Mouse (Mus musculus) urinary bladder, postnatal 25 days (tissue): ENCODE data around the gene Fam205a1.
A peak's percentile ranks its signal among the peaks of the same experiment; 100 is the strongest.
"Not testable (repeated sequence)": the region's sequence is repeated elsewhere in the genome, so short reads cannot be mapped to it uniquely, and the experiment has no call there.

ENCODE experiments used
- DNase-seq: peaks from one replicate; pipeline ENCODE4 v3.0.0; 2022; ENCODE audit warnings: low spot score

The Fam205a1 gene

GRCm38 (mm10) chr4:42853788-42854187 lies at the start of gene Fam205a1:
Gene Fam205a1, minus strand, starts transcription at chr4:42853888.
- DNase-seq, result not testable (repeated sequence)

- DNase-seq, result no peak
These were observed 49.0 kb upstream of the Fam205a1 start for GRCm38 (mm10) chr4:42902730-42903129.

GRCm38 (mm10) chr4:42902174-42902573 lies 48.5 kb upstream of the Fam205a1 start:
- DNase-seq, result no peak

- DNase-seq, result no peak
These were observed 47.2 kb upstream of the Fam205a1 start for GRCm38 (mm10) chr4:42900878-42901277.

- no peak for DNase-seq
These were observed 45.2 kb upstream of the Fam205a1 start for GRCm38 (mm10) chr4:42898914-42899313.

GRCm38 (mm10) chr4:42895118-42895517 lies 41.4 kb upstream of the Fam205a1 start:
- DNase-seq, result no peak

GRCm38 (mm10) chr4:42891176-42891575 lies 37.5 kb upstream of the Fam205a1 start:
- no peak for DNase-seq

- no peak for DNase-seq
These were observed 35.1 kb upstream of the Fam205a1 start for GRCm38 (mm10) chr4:42888806-42889205.

GRCm38 (mm10) chr4:42886926-42887325 lies 33.2 kb upstream of the Fam205a1 start:
- DNase-seq, result no peak

- no peak for DNase-seq
These were observed 26.9 kb upstream of the Fam205a1 start for GRCm38 (mm10) chr4:42880677-42880948.

- DNase-seq, result no peak
These were observed 26.4 kb upstream of the Fam205a1 start for GRCm38 (mm10) chr4:42879829-42880676.

- no peak for DNase-seq
These were observed 24.0 kb upstream of the Fam205a1 start for GRCm38 (mm10) chr4:42877657-42878056.

GRCm38 (mm10) chr4:42876586-42877291 lies 23.1 kb upstream of the Fam205a1 start:
- peak; percentile 14 for DNase-seq

- DNase-seq, result no peak
These were observed 20.4 kb upstream of the Fam205a1 start, which contains the start of gene Fam205c for GRCm38 (mm10) chr4:42874134-42874533. Gene Fam205c, minus strand, starts transcription at chr4:42874234.

GRCm38 (mm10) chr4:42872746-42873435 lies 19.2 kb upstream of the Fam205a1 start:
- no peak for DNase-seq

- DNase-seq, result no peak
These were observed 18.5 kb upstream of the Fam205a1 start for GRCm38 (mm10) chr4:42872151-42872550.

GRCm38 (mm10) chr4:42870748-42871147 lies 17.1 kb upstream of the Fam205a1 start:
- DNase-seq, result no peak

- DNase-seq, result no peak
These were observed 14.5 kb upstream of the Fam205a1 start for GRCm38 (mm10) chr4:42868193-42868592.

GRCm38 (mm10) chr4:42867390-42867789 lies 13.7 kb upstream of the Fam205a1 start:
- no peak for DNase-seq

- DNase-seq, result not testable (repeated sequence)
These were observed 9.8 kb upstream of the Fam205a1 start for GRCm38 (mm10) chr4:42863487-42863886.

- DNase-seq, result not testable (repeated sequence)
These were observed 6.8 kb upstream of the Fam205a1 start for GRCm38 (mm10) chr4:42860483-42860882.

- not testable (repeated sequence) for DNase-seq
These were observed 3.0 kb upstream of the Fam205a1 start, which contains the start of gene Gm12394 for GRCm38 (mm10) chr4:42856671-42857070. Gene Gm12394, minus strand, starts transcription at chr4:42856771.
